Mouse (Mus musculus) heart, embryonic 13.5 days (tissue): ENCODE measurements around the gene Recql. TPM values are rescaled to one million over a fixed set of nuclear protein-coding genes. Genes with fewer than 3 reads are reported as not detected.

Experiments used
- ATAC-seq: fragments of 200-750 bp; cut with Nextera tagmentation; 2 replicates; pipeline ENCODE4 v1.8.0; 2017; ENCODE audit warnings: moderate TSS enrichment; ENCODE audit not compliant: insufficient number of reproducible peaks, low FRiP score, low TSS enrichment; ENCODE audit errors: extremely low read depth
- H3K27ac ChIP-seq: fragments of 300-500 bp; sonication (generic); replicated peaks from 2 replicates; pipeline ENCODE4 v1.5.1; 2015; ENCODE audit warnings: moderate library complexity, mild to moderate bottlenecking, inconsistent platforms
- H3K27me3 ChIP-seq: fragments of 300-500 bp; sonication (generic); replicated peaks from 2 replicates; pipeline ENCODE4 v1.6.1; 2015; ENCODE audit warnings: mild to moderate bottlenecking, inconsistent platforms
- H3K36me3 ChIP-seq: fragments of 300-500 bp; sonication (generic); 2 replicates; pipeline ENCODE4 v1.6.1; 2015; ENCODE audit warnings: mild to moderate bottlenecking, inconsistent platforms
- H3K4me1 ChIP-seq: fragments of 300-500 bp; sonication (generic); 2 replicates; pipeline ENCODE4 v1.6.1; 2015; ENCODE audit warnings: inconsistent platforms
- H3K4me2 ChIP-seq: fragments of 300-500 bp; sonication (generic); 2 replicates; pipeline ENCODE4 v1.6.1; 2015; ENCODE audit warnings: inconsistent platforms, mild to moderate bottlenecking, moderate library complexity
- H3K4me3 ChIP-seq: fragments of 300-500 bp; sonication (generic); 2 replicates; pipeline ENCODE4 v1.5.1; 2015; ENCODE audit warnings: moderate library complexity, mild to moderate bottlenecking, inconsistent platforms
- H3K9ac ChIP-seq: fragments of 300-500 bp; sonication (generic); 2 replicates; pipeline ENCODE4 v1.6.1; 2015; ENCODE audit warnings: inconsistent platforms, mild to moderate bottlenecking, moderate library complexity
- H3K9me3 ChIP-seq: fragments of 300-500 bp; sonication (generic); 2 replicates; pipeline ENCODE4 v1.6.1; 2016; ENCODE audit warnings: inconsistent platforms
- WGBS: fragments of 180-500 bp; shearing (Covaris S2); methylation state at CpG from one replicate; pipeline ENCODE4 v1.1.7; 2015; ENCODE audit warnings: mixed read lengths; 5-methylcytosine and 5-hydroxymethylcytosine counted together
- polyA plus RNA-seq: library from polyadenylated mRNA; unstranded; fragments of >200 nt; fragmentation: Nextera tagmentation; extraction: Ambion mirVana; gene quantifications from 2 replicates; pipeline ENCODE4 v1.2.1, GENCODE M21; 2015

The Recql gene
- polyA plus RNA-seq, 1 experiment from 2014 or later, result 18.9 TPM

GRCm38 (mm10) chr6:142329201-142329600, 57.7 kb downstream of the Recql start:
- H3K4me3 ChIP-seq, result no peak overlapping the region
- no peak overlapping the region for H3K9ac ChIP-seq
- 44% methylated on average over 1 of the region's 1 CpGs for WGBS
- no peak overlapping the region for H3K27ac ChIP-seq
- H3K27me3 ChIP-seq, result no peaks in the 10 kb centered on the region
- no peak overlapping the region for H3K4me2 ChIP-seq
- ATAC-seq, result no peak
- 0 out of 2 replicates have a peak, but pooled peaks cover 3% of the 10 kb centered on the region for H3K9me3 ChIP-seq
- no peaks in the 10 kb centered on the region for H3K36me3 ChIP-seq
- H3K4me1 ChIP-seq, result no peaks in the 10 kb centered on the region

- no peaks in the 10 kb centered on the region for H3K27me3 ChIP-seq
- no peak overlapping the region for H3K4me2 ChIP-seq
- 68% methylated on average over 3 of the region's 3 CpGs for WGBS
- H3K9ac ChIP-seq, result no peak overlapping the region
- no peaks in the 10 kb centered on the region for H3K36me3 ChIP-seq
- ATAC-seq, result no peak
- H3K9me3 ChIP-seq, result no peaks in the 10 kb centered on the region
- no peak overlapping the region for H3K4me3 ChIP-seq
- H3K4me1 ChIP-seq, result no peaks in the 10 kb centered on the region
- no peak overlapping the region for H3K27ac ChIP-seq
Measured at GRCm38 (mm10) chr6:142326598-142326997, 60.3 kb downstream of the Recql start.

DNA sequence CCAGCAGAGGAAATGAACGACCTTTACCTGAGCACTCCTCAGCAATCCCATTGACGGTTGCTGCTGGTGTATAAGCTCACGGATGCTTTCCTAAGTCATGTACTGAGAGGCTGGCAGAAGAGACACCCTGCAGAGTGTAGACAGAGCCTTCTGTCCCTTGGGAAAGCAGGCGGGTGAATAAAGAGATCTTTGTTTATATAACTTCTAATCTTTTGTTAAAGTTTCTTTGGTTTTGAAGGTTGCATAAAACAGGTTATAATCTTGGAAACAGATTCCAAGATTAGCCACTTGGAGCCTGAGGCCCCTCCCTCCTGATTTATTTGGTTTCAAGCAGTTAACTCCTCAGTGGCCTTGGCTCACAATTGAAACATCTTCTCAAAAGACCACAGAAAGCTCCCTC, 64.0 kb downstream of the Recql start, which contains the start of gene Slco1a5:
Slco1a5 (minus strand) TSS at position 101 of the 400 bp plus-strand sequence.
- no peak within 1 kb of the TSS for H3K9ac ChIP-seq
- H3K27me3 ChIP-seq, result no peaks in the 10 kb centered on the region
- 34% methylated on average over 4 of the region's 4 CpGs for WGBS
- no peak within 1 kb of the TSS for H3K4me3 ChIP-seq
- H3K9me3 ChIP-seq, result no peaks in the 10 kb centered on the region
- H3K4me1 ChIP-seq, result no peaks in the 10 kb centered on the region
- H3K4me2 ChIP-seq, result no peak within 1 kb of the TSS
- no peak for ATAC-seq
- H3K36me3 ChIP-seq, result no peaks in the 10 kb centered on the region
- no peak within 1 kb of the TSS for H3K27ac ChIP-seq

- H3K4me1 ChIP-seq, result no peaks in the 10 kb centered on the region
- no peak for ATAC-seq
- H3K4me3 ChIP-seq, result no peak overlapping the region
- H3K9me3 ChIP-seq, result no peaks in the 10 kb centered on the region
- H3K4me2 ChIP-seq, result no peak overlapping the region
- H3K9ac ChIP-seq, result no peak overlapping the region
- H3K27ac ChIP-seq, result no peak overlapping the region
- H3K36me3 ChIP-seq, result no peaks in the 10 kb centered on the region
- H3K27me3 ChIP-seq, result no peaks in the 10 kb centered on the region
Measured at GRCm38 (mm10) chr6:142317106-142317505, 69.8 kb downstream of the Recql start.

- Histone ChIP-seq H3K36me3 (no peaks in the 10 kb centered on the region), H3K9me3 (peaks cover 7% of the 10 kb centered on the region), H3K4me1 (no peaks in the 10 kb centered on the region), H3K27me3 (no peaks in the 10 kb centered on the region), H3K4me2 (no peak overlapping the region), H3K9ac (no peak overlapping the region), H3K27ac (no peak overlapping the region), H3K4me3 (no peak overlapping the region)
- WGBS, result 66% methylated on average over 5 of the region's 5 CpGs
- no peak for ATAC-seq
Measured at GRCm38 (mm10) chr6:142314285-142314684, 72.6 kb downstream of the Recql start.

DNA sequence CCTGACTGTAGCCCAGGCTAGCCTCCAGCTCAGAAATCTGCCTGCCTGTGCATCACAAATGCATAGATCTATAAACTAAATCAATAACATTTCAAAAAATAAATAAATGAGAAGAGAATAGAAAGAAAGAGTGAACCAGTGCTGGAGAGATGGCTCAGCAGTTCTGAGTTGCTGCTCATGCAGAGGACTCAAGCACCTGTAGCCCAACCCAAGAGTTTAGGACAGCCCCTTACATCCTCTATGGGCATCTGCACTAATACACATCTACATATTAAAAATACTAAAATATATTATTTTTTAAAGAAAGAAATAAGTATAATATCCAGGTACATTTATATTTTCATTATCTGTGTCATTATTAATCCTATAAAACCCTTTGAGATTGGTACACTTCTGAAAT, 81.8 kb downstream of the Recql start:
- H3K36me3 ChIP-seq, result no peaks in the 10 kb centered on the region
- H3K27me3 ChIP-seq, result no peaks in the 10 kb centered on the region
- H3K27ac ChIP-seq, result no peak overlapping the region
- no peak overlapping the region for H3K9ac ChIP-seq
- no peak for ATAC-seq
- no peak overlapping the region for H3K4me2 ChIP-seq
- H3K4me3 ChIP-seq, result no peak overlapping the region
- H3K9me3 ChIP-seq, result peaks cover 11% of the 10 kb centered on the region
- H3K4me1 ChIP-seq, result no peaks in the 10 kb centered on the region

Other genes starting within 250 kb of the Recql start
- gene Slco1a6, start 178.6 kb downstream of the Recql start, polyA plus RNA-seq, result 0.37 TPM in 1 of 2 replicates, not detected in the other
- gene Iapp, start 88.7 kb downstream of the Recql start, polyA plus RNA-seq, result 0.24 TPM in 1 of 2 replicates, not detected in the other
- gene Slco1a5, start 64.1 kb downstream of the Recql start, polyA plus RNA-seq, result not detected in 2 replicates
- 12.0 and 12.6 TPM in 2 replicates for gene Pyroxd1, start 41.4 kb downstream of the Recql start, polyA plus RNA-seq
- 73.2 and 76.7 TPM in 2 replicates for gene Golt1b, start 134 bp upstream of the Recql start, polyA plus RNA-seq
- 0.27 and 0.59 TPM in 2 replicates for gene Spx, start 26.4 kb upstream of the Recql start, polyA plus RNA-seq
- gene Gys2, start 86.0 kb upstream of the Recql start, polyA plus RNA-seq, result 0.23 and 2.5 TPM in 2 replicates
- 990 and 1,118 TPM in 2 replicates for gene Ldhb, start 120.9 kb upstream of the Recql start, polyA plus RNA-seq
- 7.5 and 9.7 TPM in 2 replicates for gene Kcnj8, start 184.5 kb upstream of the Recql start, polyA plus RNA-seq